Mouse (Mus musculus): ENCODE data around the gene Aggf1.

- TF ChIP-seq POLR2A (IDR thresholded peaks at IDR 0.05; ENCODE audit: insufficient read depth, low read length) (no peak), CTCF (IDR thresholded peaks at IDR 0.05; ENCODE audit: low read depth, low read length) (no peak), EP300 (IDR thresholded peaks at IDR 0.05; ENCODE audit: insufficient read depth, low read depth, low read length) (no peak)
These were observed 51.8 kb downstream of the Aggf1 start, which contains the start of gene Zbed3 for GRCm38 (mm10) chr13:95323400-95323799.
